Comparison of ENCODE assay signal across 9 mouse cellular contexts in genomic region chr8:126661511-126662142, GRCm38 (mm10).
A peak's percentile ranks its signal among the peaks of the same experiment; 100 is the strongest.
DNase-seq lines count a peak whose midpoint lies in the region.
"Had no signal": no experiment of that assay in that cellular context is flagged by ENCODE, and none has a peak within 500 bp of the region (broad histone marks: within the 10 kb centered on the region; RNA-seq: fewer than 3 reads in every experiment).

No protein-coding gene starts in this region.

- H3K4me1 ChIP-seq in embryonic facial prominence, embryonic 10.5 days, result peaks cover 86% of the 10 kb centered on the region
- peaks cover 70% of the 10 kb centered on the region for H3K4me1 ChIP-seq in hindbrain, embryonic 10.5 days (replicated peaks)

- 55% methylated on average over 14 of the region's 14 CpGs for WGBS in embryonic facial prominence, embryonic 10.5 days
- 47% methylated on average over 14 of the region's 14 CpGs for WGBS in hindbrain, embryonic 10.5 days

- H3K4me3 ChIP-seq in embryonic facial prominence, embryonic 10.5 days, result peak overlapping the region; percentile 25
- no peak overlapping the region for H3K4me3 ChIP-seq in hindbrain, embryonic 10.5 days

- no peaks in the 10 kb centered on the region for H3K9me3 ChIP-seq in embryonic facial prominence, embryonic 10.5 days
- H3K9me3 ChIP-seq in hindbrain, embryonic 10.5 days, result no peaks in the 10 kb centered on the region

- H3K36me3 ChIP-seq in embryonic facial prominence, embryonic 10.5 days (replicated peaks), result no peaks in the 10 kb centered on the region
- H3K36me3 ChIP-seq in hindbrain, embryonic 10.5 days, result no peaks in the 10 kb centered on the region

- peak overlapping the region; percentile 90 for H3K27ac ChIP-seq in embryonic facial prominence, embryonic 10.5 days (replicated peaks)
- peak overlapping the region; percentile 86 for H3K27ac ChIP-seq in hindbrain, embryonic 10.5 days
- H3K27ac ChIP-seq: liver, embryonic 14.5 days had no signal

- DNase-seq in ovary, postnatal 36 days (ENCODE audit: low spot score), result peak; percentile 31
- DNase-seq in ovary, postnatal 10 days (ENCODE audit: low spot score), result no peak
- peak; percentile 39 for DNase-seq in embryonic facial prominence, embryonic 10.5 days (ENCODE audit: low spot score)
- DNase-seq in hindbrain, embryonic 10.5 days (ENCODE audit: low spot score), result no peak
- peak; percentile 42 for DNase-seq in lung, postnatal 36 days
- no peak for DNase-seq in embryo, embryonic 10.5 days (ENCODE audit: low spot score)
- DNase-seq in right cerebral cortex, postnatal 25 days, result no peak
- no peak for DNase-seq in layer of hippocampus, postnatal 14 days (ENCODE audit: low spot score in 2 of 2)

- no peaks in the 10 kb centered on the region for H3K27me3 ChIP-seq in embryonic facial prominence, embryonic 10.5 days (replicated peaks; ENCODE audit: low read depth, poor library complexity, severe bottlenecking)
- no peaks in the 10 kb centered on the region for H3K27me3 ChIP-seq in hindbrain, embryonic 10.5 days (ENCODE audit: insufficient read depth, poor library complexity, severe bottlenecking)

Comparison
In these comparisons a context has a peak if more than half of its experiments do, and no peak if none do; other contexts are left out.
1. DNase-seq: peak in ovary, postnatal 36 days (single experiment), embryonic facial prominence, embryonic 10.5 days (single experiment) and lung, postnatal 36 days (single experiment); none in ovary, postnatal 10 days (single experiment), hindbrain, embryonic 10.5 days (single experiment), embryo, embryonic 10.5 days (single experiment), right cerebral cortex, postnatal 25 days (single experiment) and layer of hippocampus, postnatal 14 days (0 of 2).